Mouse (Mus musculus): ENCODE data around the gene Zfp750. TPM values are rescaled to one million over a fixed set of nuclear protein-coding genes. Genes with fewer than 3 reads are reported as not detected.

Zfp750 gene
- total and polyA plus RNA-seq, 2 experiments from 2014 or later, result 0.10 to 1.5 TPM

GRCm38 (mm10) chr11:121536528-121536927 lies 17.4 kb upstream of the Zfp750 start:
- Histone ChIP-seq H3K9ac (replicated peaks; ENCODE audit: low read depth, low read length) (no peak overlapping the region), H3K4me2 (ENCODE audit: low read depth, low read length) (no peak overlapping the region), H3K27me3 (ENCODE audit: control insufficient read depth, insufficient read depth, low read length) (no peaks in the 10 kb centered on the region), H3K4me1 (ENCODE audit: control insufficient read depth, insufficient read depth) (no peaks in the 10 kb centered on the region), H3K36me3 (replicated peaks; ENCODE audit: control insufficient read depth, insufficient read depth, low read length) (0 out of 2 replicates have a peak, but pooled peaks cover 5% of the 10 kb centered on the region), H3K4me3 (ENCODE audit: low read depth, low read length) (no peak overlapping the region), H3K27ac (ENCODE audit: low read depth) (no peak overlapping the region), H3K9me3 (replicated peaks; ENCODE audit: control insufficient read depth, low read length) (no peaks in the 10 kb centered on the region)
- ATAC-seq (ENCODE audit: insufficient read depth, low read depth) (no peak), DNase-seq (ENCODE audit: low spot score) (no peak)
- TF ChIP-seq EP300 (IDR thresholded peaks at IDR 0.05; ENCODE audit: low read depth) (no peak), CTCF (IDR thresholded peaks at IDR 0.05; ENCODE audit: low read depth) (no peak)
- 16% methylated on average over 3 of the region's 3 CpGs for WGBS

GRCm38 (mm10) chr11:121529747-121530146 lies 10.6 kb upstream of the Zfp750 start:
- TF ChIP-seq CTCF (IDR thresholded peaks at IDR 0.05; ENCODE audit: low read depth), result no peak
- no peak for TF ChIP-seq EP300 (IDR thresholded peaks at IDR 0.05; ENCODE audit: low read depth)
- H3K27ac ChIP-seq (ENCODE audit: low read depth), result no peak overlapping the region
- H3K4me3 ChIP-seq (ENCODE audit: low read depth, low read length), result no peak overlapping the region
- whole genome bisulfite sequencing, result 89% methylated on average over 3 of the region's 3 CpGs
- no peak overlapping the region for H3K4me2 ChIP-seq (ENCODE audit: low read depth, low read length)
- H3K9ac ChIP-seq (replicated peaks; ENCODE audit: low read depth, low read length), result no peak overlapping the region
- no peaks in the 10 kb centered on the region for H3K4me1 ChIP-seq (ENCODE audit: control insufficient read depth, insufficient read depth)
- DNase-seq (ENCODE audit: low spot score) (no peak), ATAC-seq (ENCODE audit: insufficient read depth, low read depth) (no peak)
- no peaks in the 10 kb centered on the region for H3K36me3 ChIP-seq (replicated peaks; ENCODE audit: control insufficient read depth, insufficient read depth, low read length)
- no peaks in the 10 kb centered on the region for H3K9me3 ChIP-seq (replicated peaks; ENCODE audit: control insufficient read depth, low read length)
- no peaks in the 10 kb centered on the region for H3K27me3 ChIP-seq (ENCODE audit: control insufficient read depth, insufficient read depth, low read length)

GRCm38 (mm10) chr11:121524191-121524590 lies 5.1 kb upstream of the Zfp750 start:
- Histone ChIP-seq H3K27ac (ENCODE audit: low read depth) (no peak overlapping the region), H3K4me3 (ENCODE audit: low read depth, low read length) (no peak overlapping the region), H3K9me3 (replicated peaks; ENCODE audit: control insufficient read depth, low read length) (no peaks in the 10 kb centered on the region), H3K27me3 (ENCODE audit: control insufficient read depth, insufficient read depth, low read length) (no peaks in the 10 kb centered on the region), H3K4me2 (ENCODE audit: low read depth, low read length) (no peak overlapping the region), H3K9ac (replicated peaks; ENCODE audit: low read depth, low read length) (no peak overlapping the region), H3K4me1 (ENCODE audit: control insufficient read depth, insufficient read depth) (no peaks in the 10 kb centered on the region), H3K36me3 (replicated peaks; ENCODE audit: control insufficient read depth, insufficient read depth, low read length) (no peaks in the 10 kb centered on the region)
- WGBS, result 96% methylated on average over 7 of the region's 7 CpGs
- no peak for DNase-seq (ENCODE audit: low spot score)
- no peak for TF ChIP-seq EP300 (IDR thresholded peaks at IDR 0.05; ENCODE audit: low read depth)
- TF ChIP-seq CTCF (IDR thresholded peaks at IDR 0.05; ENCODE audit: low read depth), result no peak
- ATAC-seq (ENCODE audit: insufficient read depth, low read depth), result no peak

GRCm38 (mm10) chr11:121522156-121522762 lies 3.1 kb upstream of the Zfp750 start:
- no peak overlapping the region for H3K4me3 ChIP-seq (ENCODE audit: low read depth, low read length)
- no peaks in the 10 kb centered on the region for H3K9me3 ChIP-seq (replicated peaks; ENCODE audit: control insufficient read depth, low read length)
- no peak overlapping the region for H3K4me2 ChIP-seq (ENCODE audit: low read depth, low read length)
- no peak overlapping the region for H3K27ac ChIP-seq (ENCODE audit: low read depth)
- ATAC-seq (ENCODE audit: insufficient read depth, low read depth) (no peak), DNase-seq (ENCODE audit: low spot score) (no peak)
- peaks cover 5% of the 10 kb centered on the region; the same call in 1 of the 2 replicates for H3K4me1 ChIP-seq (ENCODE audit: control insufficient read depth, insufficient read depth)
- no peaks in the 10 kb centered on the region for H3K36me3 ChIP-seq (replicated peaks; ENCODE audit: control insufficient read depth, insufficient read depth, low read length)
- H3K9ac ChIP-seq (replicated peaks; ENCODE audit: low read depth, low read length), result no peak overlapping the region
- no peaks in the 10 kb centered on the region for H3K27me3 ChIP-seq (ENCODE audit: control insufficient read depth, insufficient read depth, low read length)
- TF ChIP-seq EP300 (IDR thresholded peaks at IDR 0.05; ENCODE audit: low read depth), result no peak
- TF ChIP-seq CTCF (IDR thresholded peaks at IDR 0.05; ENCODE audit: low read depth), result no peak
- WGBS, result 68% methylated on average over 4 of the region's 4 CpGs

- no peak overlapping the region for H3K4me2 ChIP-seq (ENCODE audit: low read depth, low read length)
- H3K27ac ChIP-seq (ENCODE audit: low read depth), result no peak overlapping the region
- H3K36me3 ChIP-seq (replicated peaks; ENCODE audit: control insufficient read depth, insufficient read depth, low read length), result no peaks in the 10 kb centered on the region
- no peak overlapping the region for H3K4me3 ChIP-seq (ENCODE audit: low read depth, low read length)
- H3K27me3 ChIP-seq (ENCODE audit: control insufficient read depth, insufficient read depth, low read length), result no peaks in the 10 kb centered on the region
- ATAC-seq (ENCODE audit: insufficient read depth, low read depth) (no peak), DNase-seq (ENCODE audit: low spot score) (no peak)
- no peak overlapping the region for H3K9ac ChIP-seq (replicated peaks; ENCODE audit: low read depth, low read length)
- no peak for TF ChIP-seq CTCF (IDR thresholded peaks at IDR 0.05; ENCODE audit: low read depth)
- no peak for TF ChIP-seq EP300 (IDR thresholded peaks at IDR 0.05; ENCODE audit: low read depth)
- H3K4me1 ChIP-seq (ENCODE audit: control insufficient read depth, insufficient read depth), result peaks cover 6% of the 10 kb centered on the region; the same call in 1 of the 2 replicates
- WGBS, result 79% methylated on average over 2 of the region's 2 CpGs
- H3K9me3 ChIP-seq (replicated peaks; ENCODE audit: control insufficient read depth, low read length), result no peaks in the 10 kb centered on the region
These were observed 1.6 kb upstream of the Zfp750 start for GRCm38 (mm10) chr11:121520761-121521160.

GRCm38 (mm10) chr11:121519703-121520102 lies 570 bp upstream of the Zfp750 start:
- Histone ChIP-seq H3K4me3 (ENCODE audit: low read depth, low read length) (no peak overlapping the region), H3K27ac (ENCODE audit: low read depth) (no peak overlapping the region), H3K27me3 (ENCODE audit: control insufficient read depth, insufficient read depth, low read length) (no peaks in the 10 kb centered on the region), H3K4me1 (ENCODE audit: control insufficient read depth, insufficient read depth) (peaks cover 6% of the 10 kb centered on the region; the same call in 1 of the 2 replicates), H3K9me3 (replicated peaks; ENCODE audit: control insufficient read depth, low read length) (no peaks in the 10 kb centered on the region), H3K9ac (replicated peaks; ENCODE audit: low read depth, low read length) (no peak overlapping the region), H3K4me2 (ENCODE audit: low read depth, low read length) (no peak overlapping the region), H3K36me3 (replicated peaks; ENCODE audit: control insufficient read depth, insufficient read depth, low read length) (no peaks in the 10 kb centered on the region)
- ATAC-seq (ENCODE audit: insufficient read depth, low read depth), result no peak
- DNase-seq (ENCODE audit: low spot score), result no peak
- TF ChIP-seq CTCF (IDR thresholded peaks at IDR 0.05; ENCODE audit: low read depth) (no peak), EP300 (IDR thresholded peaks at IDR 0.05; ENCODE audit: low read depth) (no peak)
- 82% methylated on average over 7 of the region's 7 CpGs for WGBS
